Mouse (Mus musculus): ENCODE data around the gene 2210016F16Rik.
"Not testable (repeated sequence)": the region's sequence is repeated elsewhere in the genome, so short reads cannot be mapped to it uniquely, and the experiment has no call there.

Gene 2210016F16Rik

GRCm38 (mm10) chr13:58372278-58373152, 12.5 kb downstream of the 2210016F16Rik start:
- DNase-seq (ENCODE audit: low spot score) = no peak

- no peak for DNase-seq (ENCODE audit: low spot score)
Measured at GRCm38 (mm10) chr13:58368835-58369234, 16.2 kb downstream of the 2210016F16Rik start.

GRCm38 (mm10) chr13:58367641-58368040, 17.4 kb downstream of the 2210016F16Rik start:
- no peak for DNase-seq (ENCODE audit: low spot score)

DNA sequence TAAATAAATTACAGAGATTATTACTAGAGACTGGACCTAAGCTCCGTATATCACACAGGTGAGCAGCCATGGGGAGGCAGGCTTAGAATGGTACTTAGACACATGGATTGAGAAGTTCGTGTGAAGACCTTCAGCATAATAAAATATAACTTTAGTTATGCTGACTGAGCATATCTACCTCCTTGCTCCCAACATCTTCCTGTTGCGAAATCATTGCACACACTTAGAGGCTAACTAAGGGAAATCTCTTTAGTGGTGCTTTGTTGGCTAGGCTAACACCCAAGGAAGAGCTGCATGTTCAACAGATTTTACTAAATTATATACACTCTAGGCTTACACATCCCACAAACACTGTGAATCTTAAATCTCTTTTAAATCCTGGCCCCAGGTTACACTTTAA, 18.7 kb downstream of the 2210016F16Rik start:
- no peak for DNase-seq (ENCODE audit: low spot score)

GRCm38 (mm10) chr13:58365179-58365578, 19.8 kb downstream of the 2210016F16Rik start:
- not testable (repeated sequence) for DNase-seq (ENCODE audit: low spot score)

- no peak for DNase-seq (ENCODE audit: low spot score)
Measured at GRCm38 (mm10) chr13:58364353-58365175, 20.5 kb downstream of the 2210016F16Rik start.

DNA sequence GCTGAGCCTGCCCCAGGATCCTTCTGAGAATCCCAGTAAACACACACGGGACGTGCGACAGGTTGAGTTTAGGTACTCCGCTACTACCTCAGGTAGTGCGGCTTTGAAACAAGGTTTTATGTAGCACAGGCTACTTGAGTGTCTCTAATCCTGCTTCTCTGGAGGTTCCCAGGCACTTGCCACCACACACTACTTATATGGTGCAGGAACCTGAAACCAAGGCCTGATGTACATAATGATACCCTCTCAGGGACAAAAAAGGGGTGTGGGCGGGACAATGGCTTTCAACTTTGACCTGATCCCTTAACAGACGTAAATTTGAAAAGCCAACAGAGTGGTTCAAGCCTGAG, 25.7 kb downstream of the 2210016F16Rik start:
- DNase-seq (ENCODE audit: low spot score) = no peak

DNA sequence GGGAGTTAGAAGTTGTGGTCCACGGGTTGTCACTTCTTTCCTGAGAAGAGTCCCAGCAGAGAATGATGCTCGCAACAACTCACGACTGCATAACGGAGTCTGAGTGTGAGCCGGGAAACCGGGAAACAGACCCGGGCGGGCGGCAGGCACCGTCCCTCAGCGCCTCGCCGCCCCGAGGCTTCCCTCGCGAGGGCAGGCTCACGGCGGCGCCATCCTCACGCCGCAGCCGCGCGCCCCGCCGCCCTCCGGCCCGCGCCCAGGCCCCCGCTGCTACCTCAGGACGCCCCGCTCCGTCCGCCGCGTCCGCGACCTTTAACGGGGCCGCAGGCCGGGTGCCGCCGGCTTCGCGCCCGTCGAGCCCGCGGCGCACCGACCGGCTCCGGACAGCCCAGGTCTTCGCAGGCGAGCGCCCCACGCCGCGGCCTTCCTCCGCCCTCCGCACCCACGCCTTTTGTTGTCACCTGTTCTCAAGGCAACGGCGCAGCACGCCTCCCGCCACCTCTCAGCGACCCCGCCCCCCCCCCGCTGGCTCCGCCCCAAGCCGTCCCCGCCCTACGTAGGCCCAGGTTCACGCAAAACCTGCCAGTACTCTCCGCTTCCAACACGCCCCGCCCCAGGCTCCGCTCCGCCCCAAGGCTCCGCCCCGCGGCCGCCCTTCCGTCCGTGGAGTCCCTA, 26.3 kb downstream of the 2210016F16Rik start, which contains the start of gene Kif27:
Kif27 (minus strand) TSS at position 494 of the 675 bp plus-strand sequence.
- DNase-seq (ENCODE audit: low spot score) = peak; percentile 80

DNA sequence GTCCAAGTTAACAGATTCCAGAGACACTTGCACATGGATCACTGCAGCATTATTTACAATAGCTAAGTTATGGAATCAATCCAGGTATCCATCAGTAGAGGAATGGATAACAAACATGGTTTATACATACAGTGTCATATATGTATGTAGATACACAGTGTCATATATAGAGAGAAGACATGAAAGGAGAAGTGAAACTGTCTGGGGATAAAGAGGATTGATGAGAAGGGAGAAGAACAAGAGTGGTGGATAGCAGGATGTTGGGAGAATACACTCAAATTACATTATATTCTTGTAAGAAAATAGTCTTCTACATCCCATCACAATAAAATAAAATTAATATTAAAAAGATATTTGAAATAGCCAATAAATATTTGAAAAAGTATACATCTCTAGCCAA, 32.0 kb downstream of the 2210016F16Rik start:
- no peak for DNase-seq (ENCODE audit: low spot score)

DNA sequence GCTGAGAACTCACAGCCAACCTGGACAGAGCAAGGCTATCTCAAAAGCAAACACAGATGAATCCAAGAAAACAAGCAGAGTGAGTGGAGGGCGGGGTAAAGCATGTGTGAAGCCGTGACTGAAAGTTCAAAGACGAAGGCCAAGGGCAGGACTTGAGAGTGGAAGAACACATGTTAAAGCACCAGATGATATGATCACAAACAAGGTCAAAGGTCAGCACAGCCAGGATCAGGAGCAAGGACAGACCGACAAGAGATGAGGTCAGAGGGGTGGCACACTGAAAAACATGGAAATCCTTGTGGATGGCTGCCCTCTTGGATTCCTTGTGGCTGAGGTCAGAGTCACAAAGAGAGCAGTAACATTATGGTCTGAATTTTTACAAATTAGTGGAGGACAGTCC, 34.4 kb downstream of the 2210016F16Rik start:
- DNase-seq (ENCODE audit: low spot score) = no peak

GRCm38 (mm10) chr13:58344505-58344904, 40.5 kb downstream of the 2210016F16Rik start:
- no peak for DNase-seq (ENCODE audit: low spot score)

DNA sequence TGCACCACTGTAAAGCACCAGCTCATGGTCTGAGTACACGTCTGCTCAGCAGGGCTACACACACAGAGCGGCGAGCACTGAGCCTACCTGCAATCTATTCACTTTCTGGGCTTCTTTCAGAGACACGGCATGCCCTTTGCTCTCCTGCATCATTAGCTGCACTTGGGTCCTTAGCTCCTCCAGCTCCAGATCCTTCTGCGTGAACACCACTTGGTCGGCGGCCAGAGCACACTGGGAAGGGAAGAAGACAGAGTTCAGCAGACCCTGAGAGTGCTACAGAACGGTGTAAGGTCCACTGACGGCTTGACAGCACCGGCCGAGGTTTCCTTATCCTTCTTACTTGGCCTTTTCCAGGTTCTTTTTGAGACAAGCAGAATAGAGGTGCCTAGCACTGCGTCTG, 47.6 kb downstream of the 2210016F16Rik start:
- DNase-seq (ENCODE audit: low spot score) = no peak

DNA sequence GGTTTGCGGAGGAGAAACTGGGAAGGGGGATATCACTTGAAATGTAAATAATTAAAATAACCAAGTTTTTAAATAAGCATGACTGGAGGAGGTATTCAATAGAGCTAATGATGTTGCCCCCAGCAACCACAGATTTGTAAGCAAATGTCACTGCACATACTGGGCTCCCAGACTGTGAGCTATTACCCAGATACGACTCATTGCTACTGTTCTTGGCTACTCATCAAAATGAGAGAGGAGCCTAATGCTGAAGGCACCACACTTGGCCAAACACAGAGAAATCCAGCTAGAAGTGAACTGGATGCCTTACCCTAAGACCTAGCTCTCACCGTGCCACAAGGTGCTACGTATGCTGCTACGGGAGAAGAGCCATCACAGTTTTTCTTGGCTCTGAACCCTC, 50.9 kb downstream of the 2210016F16Rik start:
- DNase-seq (ENCODE audit: low spot score) = peak; percentile 63
